Mouse (Mus musculus) forebrain, embryonic 13.5 days (tissue): ENCODE data around the gene Gm49450. TPM values are rescaled to one million over a fixed set of nuclear protein-coding genes. Genes with fewer than 3 reads are reported as not detected.
"Not testable (repeated sequence)": the region's sequence is repeated elsewhere in the genome, so short reads cannot be mapped to it uniquely, and the experiment has no call there.

ENCODE experiments used
- ATAC-seq: fragments of 200-750 bp; cut with Nextera tagmentation; 2 replicates; pipeline ENCODE4 v1.8.0; 2017
- H3K27ac ChIP-seq: fragments of 300-500 bp; sonication (generic); 2 replicates; pipeline ENCODE4 v1.5.1; 2015; ENCODE audit warnings: inconsistent platforms, mild to moderate bottlenecking, moderate library complexity
- H3K27me3 ChIP-seq: fragments of 300-500 bp; sonication (generic); 2 replicates; pipeline ENCODE4 v1.6.1; 2015; ENCODE audit warnings: mild to moderate bottlenecking, inconsistent platforms
- H3K36me3 ChIP-seq: fragments of 300-500 bp; sonication (generic); 2 replicates; pipeline ENCODE4 v1.6.1; 2015; ENCODE audit warnings: mild to moderate bottlenecking, inconsistent platforms; ENCODE audit not compliant: poor library complexity, severe bottlenecking
- H3K4me1 ChIP-seq: fragments of 300-500 bp; sonication (generic); 2 replicates; pipeline ENCODE4 v1.6.1; 2015; ENCODE audit warnings: inconsistent platforms
- H3K4me2 ChIP-seq: fragments of 300-500 bp; sonication (generic); 2 replicates; pipeline ENCODE4 v1.6.1; 2015; ENCODE audit warnings: inconsistent platforms, mild to moderate bottlenecking, moderate library complexity
- H3K4me3 ChIP-seq: fragments of 300-500 bp; sonication (generic); 2 replicates; pipeline ENCODE4 v1.5.1; 2015; ENCODE audit warnings: mild to moderate bottlenecking, inconsistent platforms
- H3K9ac ChIP-seq: fragments of 300-500 bp; sonication (generic); 2 replicates; pipeline ENCODE4 v1.6.1; 2015; ENCODE audit warnings: mild to moderate bottlenecking, inconsistent platforms
- H3K9me3 ChIP-seq: fragments of 300-500 bp; sonication (generic); replicated peaks from 2 replicates; pipeline ENCODE4 v1.6.1; 2016; ENCODE audit warnings: inconsistent platforms
- WGBS: fragments of 180-500 bp; shearing (Covaris S2); methylation state at CpG from one replicate; pipeline ENCODE4 v1.1.7; 2015; 5-methylcytosine and 5-hydroxymethylcytosine counted together
- polyA plus RNA-seq: library from polyadenylated mRNA; unstranded; fragments of >200 nt; fragmentation: Nextera tagmentation; extraction: Ambion mirVana; gene quantifications from 2 replicates; pipeline ENCODE4 v1.2.1, GENCODE M21; 2015

The Gm49450 gene
- polyA plus RNA-seq, 1 experiment from 2014 or later: not detected

- not testable (repeated sequence) for ATAC-seq, H3K27me3 ChIP-seq, H3K9me3 ChIP-seq
- Histone ChIP-seq H3K4me3 (peak overlapping the region; percentile 93), H3K4me2 (peak overlapping the region; percentile 77), H3K9ac (peak overlapping the region; percentile 100), H3K4me1 (peaks cover 41% of the 10 kb centered on the region), H3K36me3 (peaks cover 17% of the 10 kb centered on the region), H3K27ac (peak overlapping the region; percentile 100)
- 71% methylated on average over 11 of the region's 15 CpGs for WGBS
Observed at GRCm38 (mm10) chr15:98951122-98952062, 2.0 kb downstream of the Gm49450 start.

- Histone ChIP-seq H3K9ac (peak overlapping the region; percentile 62), H3K4me3 (peak overlapping the region; percentile 33), H3K4me2 (peak overlapping the region; percentile 59), H3K27me3 (no peaks in the 10 kb centered on the region), H3K27ac (peak overlapping the region; percentile 60), H3K9me3 (no peaks in the 10 kb centered on the region), H3K36me3 (peaks cover 23% of the 10 kb centered on the region), H3K4me1 (peaks cover 23% of the 10 kb centered on the region)
- 51% methylated on average over 3 of the region's 3 CpGs for WGBS
- ATAC-seq: no peak
Observed at GRCm38 (mm10) chr15:98949607-98949892, 3.8 kb downstream of the Gm49450 start.

GRCm38 (mm10) chr15:98948857-98949606 is 4.3 kb downstream of the Gm49450 start:
- Histone ChIP-seq H3K27ac (peak overlapping the region; percentile 60), H3K9me3 (no peaks in the 10 kb centered on the region), H3K4me3 (peak overlapping the region; percentile 33), H3K27me3 (no peaks in the 10 kb centered on the region), H3K4me1 (peaks cover 19% of the 10 kb centered on the region), H3K4me2 (peak overlapping the region; percentile 59), H3K36me3 (peaks cover 23% of the 10 kb centered on the region), H3K9ac (peak overlapping the region; percentile 62)
- WGBS: 72% methylated on average over 6 of the region's 6 CpGs
- ATAC-seq: no peak

- Histone ChIP-seq H3K4me2 (peak overlapping the region; percentile 59), H3K27ac (no peak overlapping the region; the same call in 1 of the 2 replicates), H3K4me3 (no peak overlapping the region), H3K4me1 (peaks cover 18% of the 10 kb centered on the region), H3K9me3 (no peaks in the 10 kb centered on the region), H3K27me3 (no peaks in the 10 kb centered on the region), H3K9ac (peak overlapping the region; percentile 62), H3K36me3 (peaks cover 23% of the 10 kb centered on the region)
- ATAC-seq: no peak
Observed at GRCm38 (mm10) chr15:98948382-98948781, 5.0 kb downstream of the Gm49450 start.

- Histone ChIP-seq H3K4me3 (no peak overlapping the region), H3K9ac (no peak overlapping the region; the same call in 1 of the 2 replicates), H3K27me3 (no peaks in the 10 kb centered on the region)
Observed at GRCm38 (mm10) chr15:98947884-98948283, 5.5 kb downstream of the Gm49450 start.

GRCm38 (mm10) chr15:98943133-98943532 is 10.2 kb downstream of the Gm49450 start:
- no peak for ATAC-seq
- peaks cover 7% of the 10 kb centered on the region; the same call in 1 of the 2 replicates for H3K36me3 ChIP-seq
- H3K4me2 ChIP-seq: no peak overlapping the region
- no peak overlapping the region for H3K27ac ChIP-seq
- H3K9me3 ChIP-seq: no peaks in the 10 kb centered on the region
- peaks cover 6% of the 10 kb centered on the region; the same call in 1 of the 2 replicates for H3K4me1 ChIP-seq
- no peaks in the 10 kb centered on the region for H3K27me3 ChIP-seq
- WGBS: 78% methylated on average over 4 of the region's 4 CpGs
- no peak overlapping the region for H3K9ac ChIP-seq
- no peak overlapping the region for H3K4me3 ChIP-seq

More at GRCm38 (mm10) chr15:98947884-98948283, 5.5 kb downstream of the Gm49450 start:
- peak overlapping the region; percentile 59 for H3K27ac ChIP-seq
- peaks cover 23% of the 10 kb centered on the region for H3K36me3 ChIP-seq
- H3K4me1 ChIP-seq: peaks cover 18% of the 10 kb centered on the region
- no peak for ATAC-seq
- H3K4me2 ChIP-seq: peak overlapping the region; percentile 59; the same call in 1 of the 2 replicates
- no peaks in the 10 kb centered on the region for H3K9me3 ChIP-seq
- 50% methylated on average over 3 of the region's 3 CpGs for WGBS

- no peak for ATAC-seq
- WGBS: 86% methylated on average over 4 of the region's 4 CpGs
- H3K9me3 ChIP-seq: no peaks in the 10 kb centered on the region
- H3K4me3 ChIP-seq: no peak overlapping the region
- no peak overlapping the region for H3K9ac ChIP-seq
- H3K36me3 ChIP-seq: peaks cover 7% of the 10 kb centered on the region; the same call in 1 of the 2 replicates
- H3K4me2 ChIP-seq: no peak overlapping the region
- 0 out of 2 replicates have a peak overlapping the region, but pooled peaks have one; percentile 14 for H3K27ac ChIP-seq
- H3K27me3 ChIP-seq: no peaks in the 10 kb centered on the region
- peaks cover 4% of the 10 kb centered on the region; the same call in 1 of the 2 replicates for H3K4me1 ChIP-seq
Observed at GRCm38 (mm10) chr15:98942081-98942480, 11.3 kb downstream of the Gm49450 start.

- WGBS: 93% methylated on average over 2 of the region's 2 CpGs
- peaks cover 4% of the 10 kb centered on the region; the same call in 1 of the 2 replicates for H3K4me1 ChIP-seq
- ATAC-seq: no peak
- H3K27me3 ChIP-seq: no peaks in the 10 kb centered on the region
- no peaks in the 10 kb centered on the region for H3K9me3 ChIP-seq
- H3K9ac ChIP-seq: no peak overlapping the region
- H3K4me2 ChIP-seq: no peak overlapping the region
- H3K4me3 ChIP-seq: no peak overlapping the region
- H3K36me3 ChIP-seq: peaks cover 7% of the 10 kb centered on the region; the same call in 1 of the 2 replicates
- H3K27ac ChIP-seq: no peak overlapping the region
Observed at GRCm38 (mm10) chr15:98941539-98941938, 11.8 kb downstream of the Gm49450 start.

GRCm38 (mm10) chr15:98940816-98941215 is 12.5 kb downstream of the Gm49450 start:
- H3K27ac ChIP-seq: peak overlapping the region; percentile 40; the same call in 1 of the 2 replicates
- no peak for ATAC-seq
- no peak overlapping the region for H3K4me2 ChIP-seq
- peak overlapping the region; percentile 40; the same call in 1 of the 2 replicates for H3K9ac ChIP-seq
- peaks cover 7% of the 10 kb centered on the region; the same call in 1 of the 2 replicates for H3K36me3 ChIP-seq
- H3K4me1 ChIP-seq: peaks cover 6% of the 10 kb centered on the region
- H3K4me3 ChIP-seq: no peak overlapping the region
- no peaks in the 10 kb centered on the region for H3K27me3 ChIP-seq
- WGBS: 56% methylated on average over 10 of the region's 10 CpGs
- no peaks in the 10 kb centered on the region for H3K9me3 ChIP-seq

- peaks cover 28% of the 10 kb centered on the region for H3K4me1 ChIP-seq
- H3K9me3 ChIP-seq: no peaks in the 10 kb centered on the region
- peak within 1 kb of the TSS; percentile 99 for H3K27ac ChIP-seq
- H3K4me2 ChIP-seq: peak within 1 kb of the TSS; percentile 89
- peak within 1 kb of the TSS; percentile 73 for H3K4me3 ChIP-seq
- peak; percentile 90 for ATAC-seq
- H3K27me3 ChIP-seq: no peaks in the 10 kb centered on the region
- peaks cover 14% of the 10 kb centered on the region for H3K36me3 ChIP-seq
- H3K9ac ChIP-seq: peak within 1 kb of the TSS; percentile 94
- WGBS: under 1% methylated on average over 50 of the region's 58 CpGs
Observed at GRCm38 (mm10) chr15:98934217-98934839, 19.0 kb downstream of the Gm49450 start, which contains the start of gene Tuba1b. Gene Tuba1b (minus strand): TSS chr15:98934565.

- peak overlapping the region; percentile 94 for H3K9ac ChIP-seq
- peaks cover 33% of the 10 kb centered on the region for H3K4me1 ChIP-seq
- peak overlapping the region; percentile 73 for H3K4me3 ChIP-seq
- WGBS: 0% methylated on average over 35 of the region's 35 CpGs
- peak; percentile 87 for ATAC-seq
- peak overlapping the region; percentile 99 for H3K27ac ChIP-seq
- no peaks in the 10 kb centered on the region for H3K27me3 ChIP-seq
- H3K9me3 ChIP-seq: no peaks in the 10 kb centered on the region
- peak overlapping the region; percentile 89 for H3K4me2 ChIP-seq
- H3K36me3 ChIP-seq: peaks cover 14% of the 10 kb centered on the region
Observed at GRCm38 (mm10) chr15:98933833-98934216, 19.5 kb downstream of the Gm49450 start.
